Mouse (Mus musculus): ENCODE results near the gene Vav2. TPM values are rescaled to one million over a fixed set of nuclear protein-coding genes. Genes with fewer than 3 reads are reported as not detected.
A peak's percentile ranks its signal among the peaks of the same experiment; 100 is the strongest.

Gene Vav2
- total and polyA plus RNA-seq, 2 experiments from 2014 or later = 2.4 to 16.8 TPM

DNA sequence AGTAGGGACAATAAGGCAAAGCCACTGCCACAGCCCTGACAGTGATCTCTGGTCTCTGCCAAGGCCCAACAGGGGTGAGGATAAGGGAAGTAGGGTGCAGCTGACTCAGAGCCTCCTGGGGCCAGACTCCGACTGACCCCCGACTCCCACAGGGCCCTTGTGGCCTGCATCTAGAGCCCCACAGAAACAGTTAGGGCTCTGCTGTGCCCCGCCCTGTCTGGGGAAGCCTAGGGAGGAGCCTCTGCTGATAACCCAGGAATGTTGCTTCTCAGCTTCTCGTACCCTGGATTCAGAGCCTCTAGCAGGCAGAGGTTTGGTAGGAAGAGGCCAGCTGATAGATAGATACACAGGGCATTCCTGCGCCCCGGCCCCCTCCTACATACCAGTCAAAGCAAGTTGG is 99.8 kb downstream of the Vav2 start:
- ATAC-seq (ENCODE audit: insufficient read depth, low read depth) = peak; percentile 42
- H3K27ac ChIP-seq (ENCODE audit: low read depth) = no peak overlapping the region
- H3K4me1 ChIP-seq (ENCODE audit: control insufficient read depth, insufficient read depth) = peaks cover 40% of the 10 kb centered on the region
- no peak overlapping the region for H3K9ac ChIP-seq (replicated peaks; ENCODE audit: low read depth, low read length)
- no peaks in the 10 kb centered on the region for H3K36me3 ChIP-seq (replicated peaks; ENCODE audit: control insufficient read depth, insufficient read depth, low read length)
- no peaks in the 10 kb centered on the region for H3K9me3 ChIP-seq (replicated peaks; ENCODE audit: control insufficient read depth, low read length)
- TF ChIP-seq CTCF (IDR thresholded peaks at IDR 0.05; ENCODE audit: low read depth) (no peak), EP300 (IDR thresholded peaks at IDR 0.05; ENCODE audit: low read depth) (no peak)
- DNase-seq (ENCODE audit: low spot score) = no peak
- H3K27me3 ChIP-seq (ENCODE audit: control insufficient read depth, insufficient read depth, low read length) = no peaks in the 10 kb centered on the region
- WGBS = 14% methylated on average over 6 of the region's 6 CpGs
- no peak overlapping the region for H3K4me3 ChIP-seq (ENCODE audit: low read depth, low read length)
- H3K4me2 ChIP-seq (ENCODE audit: low read depth, low read length) = no peak overlapping the region

DNA sequence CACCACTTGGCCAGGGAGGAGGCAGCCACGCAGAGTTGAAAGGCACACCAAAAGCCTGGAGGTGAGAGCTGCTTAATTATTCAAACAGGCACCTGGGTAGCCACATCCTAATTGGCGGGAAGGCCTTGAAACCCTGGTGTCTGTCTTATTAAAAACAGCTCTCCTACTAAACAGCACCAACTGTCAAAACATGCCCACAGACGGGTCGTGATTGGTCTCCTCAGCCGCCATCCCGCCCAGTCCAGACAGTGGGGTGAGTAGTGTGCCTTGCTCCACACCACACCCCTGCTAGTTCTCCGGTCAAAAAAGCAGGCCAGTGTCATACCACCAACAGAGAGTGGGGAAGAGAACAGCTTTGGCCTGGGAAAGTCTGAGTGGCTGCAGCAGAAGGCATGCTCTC is 100.5 kb downstream of the Vav2 start:
- ATAC-seq (ENCODE audit: insufficient read depth, low read depth) (no peak), DNase-seq (ENCODE audit: low spot score) (no peak)
- no peaks in the 10 kb centered on the region for H3K27me3 ChIP-seq (ENCODE audit: control insufficient read depth, insufficient read depth, low read length)
- no peak overlapping the region for H3K27ac ChIP-seq (ENCODE audit: low read depth)
- H3K4me2 ChIP-seq (ENCODE audit: low read depth, low read length) = no peak overlapping the region
- H3K9ac ChIP-seq (replicated peaks; ENCODE audit: low read depth, low read length) = no peak overlapping the region
- TF ChIP-seq EP300 (IDR thresholded peaks at IDR 0.05; ENCODE audit: low read depth) = no peak
- no peak overlapping the region for H3K4me3 ChIP-seq (ENCODE audit: low read depth, low read length)
- peaks cover 40% of the 10 kb centered on the region for H3K4me1 ChIP-seq (ENCODE audit: control insufficient read depth, insufficient read depth)
- no peaks in the 10 kb centered on the region for H3K9me3 ChIP-seq (replicated peaks; ENCODE audit: control insufficient read depth, low read length)
- H3K36me3 ChIP-seq (replicated peaks; ENCODE audit: control insufficient read depth, insufficient read depth, low read length) = no peaks in the 10 kb centered on the region
- WGBS = 88% methylated on average over 7 of the region's 7 CpGs

DNA sequence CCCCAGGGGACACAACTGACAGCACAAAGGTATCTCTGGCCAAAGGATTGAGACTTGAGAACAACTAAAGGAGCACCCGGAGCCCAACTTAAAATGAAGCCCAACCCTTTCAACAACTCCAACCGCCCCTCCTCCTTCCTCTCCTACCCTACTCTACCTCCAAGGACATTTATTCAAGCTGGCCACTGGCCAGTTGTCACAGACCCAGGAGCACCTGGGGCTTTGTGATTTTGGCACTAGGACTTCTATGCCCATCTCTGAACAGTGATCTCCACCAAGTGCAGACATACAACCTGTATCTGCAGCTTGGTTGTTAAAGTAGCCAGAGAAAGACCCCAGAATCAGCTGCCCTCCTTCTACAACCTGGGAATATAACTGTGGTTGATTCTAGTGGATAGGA is 102.1 kb downstream of the Vav2 start:
- 8% methylated on average over 2 of the region's 2 CpGs for WGBS
- 0 out of 2 replicates have a peak, but pooled peaks have one; percentile 15 for ATAC-seq (ENCODE audit: insufficient read depth, low read depth)
- Histone ChIP-seq H3K4me2 (ENCODE audit: low read depth, low read length) (no peak overlapping the region), H3K4me3 (ENCODE audit: low read depth, low read length) (no peak overlapping the region), H3K27ac (ENCODE audit: low read depth) (no peak overlapping the region), H3K36me3 (replicated peaks; ENCODE audit: control insufficient read depth, insufficient read depth, low read length) (no peaks in the 10 kb centered on the region), H3K9ac (replicated peaks; ENCODE audit: low read depth, low read length) (no peak overlapping the region), H3K9me3 (replicated peaks; ENCODE audit: control insufficient read depth, low read length) (no peaks in the 10 kb centered on the region), H3K27me3 (ENCODE audit: control insufficient read depth, insufficient read depth, low read length) (no peaks in the 10 kb centered on the region), H3K4me1 (ENCODE audit: control insufficient read depth, insufficient read depth) (peaks cover 40% of the 10 kb centered on the region)
- peak; percentile 20 for DNase-seq (ENCODE audit: low spot score)
- TF ChIP-seq CTCF (IDR thresholded peaks at IDR 0.05; ENCODE audit: low read depth) (no peak), EP300 (IDR thresholded peaks at IDR 0.05; ENCODE audit: low read depth) (no peak)

GRCm38 (mm10) chr2:27321431-27321875 is 105.4 kb downstream of the Vav2 start:
- H3K27ac ChIP-seq (ENCODE audit: low read depth) = no peak overlapping the region
- H3K27me3 ChIP-seq (ENCODE audit: control insufficient read depth, insufficient read depth, low read length) = no peaks in the 10 kb centered on the region
- H3K4me1 ChIP-seq (ENCODE audit: control insufficient read depth, insufficient read depth) = peaks cover 17% of the 10 kb centered on the region
- WGBS = 57% methylated on average over 6 of the region's 6 CpGs
- no peak for DNase-seq (ENCODE audit: low spot score)
- no peak overlapping the region for H3K9ac ChIP-seq (replicated peaks; ENCODE audit: low read depth, low read length)
- TF ChIP-seq CTCF (IDR thresholded peaks at IDR 0.05; ENCODE audit: low read depth) (no peak), EP300 (IDR thresholded peaks at IDR 0.05; ENCODE audit: low read depth) (no peak)
- H3K4me3 ChIP-seq (ENCODE audit: low read depth, low read length) = no peak overlapping the region
- ATAC-seq (ENCODE audit: insufficient read depth, low read depth) = no peak
- no peaks in the 10 kb centered on the region for H3K9me3 ChIP-seq (replicated peaks; ENCODE audit: control insufficient read depth, low read length)
- no peak overlapping the region for H3K4me2 ChIP-seq (ENCODE audit: low read depth, low read length)
- no peaks in the 10 kb centered on the region for H3K36me3 ChIP-seq (replicated peaks; ENCODE audit: control insufficient read depth, insufficient read depth, low read length)

GRCm38 (mm10) chr2:27320820-27321219 is 106.0 kb downstream of the Vav2 start:
- WGBS = 82% methylated on average over 8 of the region's 8 CpGs

GRCm38 (mm10) chr2:27318606-27319005 is 108.2 kb downstream of the Vav2 start:
- DNase-seq (ENCODE audit: low spot score) (no peak), ATAC-seq (ENCODE audit: insufficient read depth, low read depth) (no peak)
- TF ChIP-seq CTCF (IDR thresholded peaks at IDR 0.05; ENCODE audit: low read depth) = no peak
- Histone ChIP-seq H3K4me2 (ENCODE audit: low read depth, low read length) (no peak overlapping the region), H3K36me3 (replicated peaks; ENCODE audit: control insufficient read depth, insufficient read depth, low read length) (no peaks in the 10 kb centered on the region), H3K27me3 (ENCODE audit: control insufficient read depth, insufficient read depth, low read length) (no peaks in the 10 kb centered on the region), H3K4me3 (ENCODE audit: low read depth, low read length) (no peak overlapping the region), H3K27ac (ENCODE audit: low read depth) (no peak overlapping the region), H3K4me1 (ENCODE audit: control insufficient read depth, insufficient read depth) (peaks cover 3% of the 10 kb centered on the region), H3K9me3 (replicated peaks; ENCODE audit: control insufficient read depth, low read length) (no peaks in the 10 kb centered on the region), H3K9ac (replicated peaks; ENCODE audit: low read depth, low read length) (no peak overlapping the region)
- WGBS = 68% methylated on average over 4 of the region's 4 CpGs

More at GRCm38 (mm10) chr2:27320820-27321219, 106.0 kb downstream of the Vav2 start:
- no peak overlapping the region for H3K4me2 ChIP-seq (ENCODE audit: low read depth, low read length)
- peaks cover 17% of the 10 kb centered on the region for H3K4me1 ChIP-seq (ENCODE audit: control insufficient read depth, insufficient read depth)
- DNase-seq (ENCODE audit: low spot score) (no peak), ATAC-seq (ENCODE audit: insufficient read depth, low read depth) (no peak)
- H3K4me3 ChIP-seq (ENCODE audit: low read depth, low read length) = no peak overlapping the region
- no peaks in the 10 kb centered on the region for H3K36me3 ChIP-seq (replicated peaks; ENCODE audit: control insufficient read depth, insufficient read depth, low read length)
- H3K27ac ChIP-seq (ENCODE audit: low read depth) = no peak overlapping the region
- TF ChIP-seq CTCF (IDR thresholded peaks at IDR 0.05; ENCODE audit: low read depth) = no peak
- no peak for TF ChIP-seq EP300 (IDR thresholded peaks at IDR 0.05; ENCODE audit: low read depth)
- H3K9ac ChIP-seq (replicated peaks; ENCODE audit: low read depth, low read length) = no peak overlapping the region
- no peaks in the 10 kb centered on the region for H3K27me3 ChIP-seq (ENCODE audit: control insufficient read depth, insufficient read depth, low read length)
- no peaks in the 10 kb centered on the region for H3K9me3 ChIP-seq (replicated peaks; ENCODE audit: control insufficient read depth, low read length)
